Mouse (Mus musculus) lung, adult 10 weeks (tissue): ENCODE data around the gene Tarm1. TPM values are rescaled to one million over a fixed set of nuclear protein-coding genes. Genes with fewer than 3 reads are reported as not detected.

Source experiments
- polyA plus RNA-seq: library from polyadenylated mRNA; stranded (reverse); fragments of 350-450 nt; fragmentation: Illumina TruSeq; extraction: RNeasy Lipid Tissue Mini Kit (QIAGEN cat#74804); gene quantifications from one replicate; pipeline ENCODE4 v1.2.3, GENCODE M21; 2014; ENCODE audit warnings: low read depth, low replicate concordance; ENCODE audit not compliant: insufficient read depth

The Tarm1 gene
- polyA plus RNA-seq = 0.51 TPM

DNA sequence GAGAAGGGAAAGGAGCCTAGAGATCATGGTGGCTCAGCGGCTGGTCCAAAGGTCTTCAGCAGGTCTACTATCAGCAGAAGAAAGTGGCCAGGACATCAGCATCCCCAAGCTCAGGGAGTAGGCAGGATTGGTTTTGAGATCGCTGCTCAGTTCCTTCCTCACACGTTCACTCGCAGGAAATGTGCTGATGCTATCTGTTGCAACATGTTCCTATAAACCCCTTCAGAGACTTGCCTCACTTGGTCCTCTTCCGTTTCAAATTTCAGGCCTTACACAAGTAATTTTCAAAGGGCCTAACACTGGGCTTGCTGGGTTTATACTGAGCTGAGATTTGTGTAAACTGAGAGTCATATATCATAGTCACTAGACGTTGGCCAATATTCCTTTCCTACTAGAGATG is at the start of gene Tarm1:
Tarm1 (minus strand) TSS at position 186 of the 400 bp plus-strand sequence.

Other genes with a start within 250 kb of the Tarm1 start
- 90.2 TPM for gene Myadm, start 213.5 kb downstream of the Tarm1 start, polyA plus RNA-seq
- 1.3 TPM for gene Prkcg, start 213.4 kb downstream of the Tarm1 start, polyA plus RNA-seq
- gene Cacng7, start 169.7 kb downstream of the Tarm1 start, polyA plus RNA-seq = 1.6 TPM
- not detected for gene Cacng8, start 111.9 kb downstream of the Tarm1 start, polyA plus RNA-seq
- not detected for gene Cacng6, start 78.4 kb downstream of the Tarm1 start, polyA plus RNA-seq
- gene Oscar, start 113.5 kb upstream of the Tarm1 start, polyA plus RNA-seq = not detected
- gene Ndufa3, start 114.7 kb upstream of the Tarm1 start, polyA plus RNA-seq = 423 TPM
- 18.3 TPM for gene Tfpt, start 127.3 kb upstream of the Tarm1 start, polyA plus RNA-seq
- gene Prpf31, start 127.4 kb upstream of the Tarm1 start, polyA plus RNA-seq = 23.4 TPM
- gene Cnot3, start 142.6 kb upstream of the Tarm1 start, polyA plus RNA-seq = 31.9 TPM
- 8.4 TPM for gene Leng1, start 163.2 kb upstream of the Tarm1 start, polyA plus RNA-seq
- gene Tmc4, start 174.9 kb upstream of the Tarm1 start, polyA plus RNA-seq = 31.0 TPM
- 75.9 TPM for gene Tsen34, start 190.2 kb upstream of the Tarm1 start, polyA plus RNA-seq
- 24.4 TPM for gene Mboat7, start 190.9 kb upstream of the Tarm1 start, polyA plus RNA-seq
- gene Rps9, start 201.4 kb upstream of the Tarm1 start, polyA plus RNA-seq = 2,231 TPM
- 14.4 TPM for gene Pirb, start 217.8 kb upstream of the Tarm1 start, polyA plus RNA-seq